Mouse (Mus musculus) thymus, adult 2 months (tissue): ENCODE results near the gene Slc31a2.

Source experiments
- CTCF ChIP-seq: fragments of 200-500 bp; IDR thresholded peaks from 2 replicates; pipeline ENCODE4 v1.5.1; 2012; ENCODE audit warnings: mild to moderate bottlenecking, control low read depth, low read length, moderate library complexity, borderline replicate concordance; ENCODE audit not compliant: control insufficient read depth, poor library complexity, insufficient read depth; ENCODE audit errors: extremely low read depth
- POLR2A ChIP-seq: fragments of 200-500 bp; IDR thresholded peaks from 2 replicates; pipeline ENCODE4 v1.6.1; 2012; ENCODE audit warnings: mild to moderate bottlenecking, low read length, control low read depth, moderate library complexity; ENCODE audit not compliant: control insufficient read depth, poor library complexity, insufficient read depth; ENCODE audit errors: extremely low read depth

GRCm38 (mm10) chr4:62345827-62346226 lies 83.5 kb downstream of the Slc31a2 start:
- no peak for TF ChIP-seq POLR2A
- TF ChIP-seq CTCF: no peak
